Mouse (Mus musculus) layer of hippocampus, adult 11-12 months (tissue): ENCODE data around the gene H2-D1.
A peak's percentile ranks its signal among the peaks of the same experiment; 100 is the strongest.
"Not testable (repeated sequence)": the region's sequence is repeated elsewhere in the genome, so short reads cannot be mapped to it uniquely, and the experiment has no call there.

Experiments used
- DNase-seq: peaks from one replicate; pipeline ENCODE4 v3.0.0; 2022; ENCODE audit warnings: low spot score

H2-D1 gene

DNA sequence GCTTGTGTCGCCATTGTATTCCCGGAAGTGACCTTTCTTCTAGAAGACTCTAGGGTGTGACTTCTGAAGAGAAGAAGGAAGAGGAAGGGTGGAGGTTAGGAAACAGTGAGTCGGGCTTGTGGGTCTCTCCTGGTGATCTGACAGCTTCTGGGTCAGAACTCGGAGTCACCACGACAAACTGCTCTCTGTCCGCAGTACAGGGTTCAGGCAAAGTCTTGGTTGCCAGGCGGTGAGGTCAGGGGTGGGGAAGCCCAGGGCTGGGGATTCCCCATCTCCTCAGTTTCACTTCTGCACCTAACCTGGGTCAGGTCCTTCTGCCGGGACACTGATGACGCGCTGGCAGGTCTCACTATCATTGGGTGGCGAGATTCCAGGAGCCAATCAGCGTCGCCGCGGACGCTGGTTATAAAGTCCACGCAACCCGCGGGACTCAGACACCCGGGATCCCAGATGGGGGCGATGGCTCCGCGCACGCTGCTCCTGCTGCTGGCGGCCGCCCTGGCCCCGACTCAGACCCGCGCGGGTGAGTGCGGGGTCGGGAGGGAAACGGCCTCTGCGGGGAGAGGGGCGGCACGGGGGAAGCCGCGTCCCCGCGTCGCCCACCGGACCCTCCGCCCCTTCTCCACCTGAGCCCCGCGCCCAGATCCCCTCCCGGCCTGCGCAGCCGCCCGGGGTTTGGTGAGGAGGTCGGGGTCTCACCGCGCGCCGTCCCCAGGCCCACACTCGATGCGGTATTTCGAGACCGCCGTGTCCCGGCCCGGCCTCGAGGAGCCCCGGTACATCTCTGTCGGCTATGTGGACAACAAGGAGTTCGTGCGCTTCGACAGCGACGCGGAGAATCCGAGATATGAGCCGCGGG is at the start of gene H2-D1:
H2-D1 (plus strand) TSS at position 67 of the 859 bp plus-strand sequence.
- DNase-seq, result peak; percentile 98

DNA sequence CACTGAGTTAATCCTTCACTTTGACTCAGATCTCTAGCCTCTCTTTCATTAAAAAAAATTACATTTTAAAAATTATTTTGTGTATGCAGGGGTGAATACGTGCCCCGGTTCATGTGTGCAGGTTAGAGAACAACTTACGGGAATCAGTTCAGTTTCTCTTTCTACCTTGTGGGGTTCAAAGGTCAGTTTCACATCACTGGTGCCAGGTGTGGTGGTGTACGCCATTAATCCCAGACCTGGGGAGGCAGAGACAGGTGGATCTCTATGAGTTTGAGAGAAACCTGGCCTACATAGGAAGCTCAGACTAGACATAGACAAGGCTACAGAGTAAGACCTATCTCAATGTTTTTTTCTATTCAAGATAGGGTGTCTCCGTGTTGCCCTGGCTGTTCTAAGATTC is 49.5 kb upstream of the H2-D1 start:
- DNase-seq, result no peak

DNA sequence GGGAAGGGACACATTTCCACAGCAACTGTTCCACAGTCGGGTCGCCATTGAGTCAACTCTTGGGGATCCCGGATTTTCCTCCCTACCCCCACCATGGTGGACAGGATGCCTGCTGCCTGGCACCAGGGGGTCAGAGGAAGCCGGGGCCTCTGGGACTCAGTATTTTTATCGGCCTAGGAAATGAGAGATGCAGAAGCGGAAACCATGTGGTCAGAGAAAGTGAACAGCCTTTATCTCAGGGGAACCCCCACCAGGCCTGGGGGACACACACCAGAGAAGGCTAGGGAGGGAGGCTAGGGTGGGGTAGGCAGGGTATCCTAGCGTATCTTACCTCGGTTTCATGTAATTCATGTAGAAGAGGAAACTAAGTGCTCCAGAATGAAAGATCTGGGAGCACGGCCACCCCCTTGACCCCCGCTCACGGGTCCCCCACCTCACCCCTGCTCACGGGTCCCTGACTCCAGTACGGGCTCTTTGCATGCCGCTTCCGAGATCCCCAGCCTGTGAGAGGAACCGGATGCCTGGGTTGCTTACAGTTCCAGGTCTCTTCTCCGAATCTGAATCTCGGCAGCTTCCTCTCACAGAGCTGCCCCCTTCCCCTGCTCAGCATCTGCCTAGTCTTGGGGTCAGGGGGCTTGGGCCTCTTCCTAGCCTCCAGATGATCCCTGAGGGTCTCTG is 43.9 kb upstream of the H2-D1 start:
- no peak for DNase-seq

- DNase-seq, result peak; percentile 36
Measured at GRCm38 (mm10) chr17:35219601-35220041, 42.9 kb upstream of the H2-D1 start.

DNA sequence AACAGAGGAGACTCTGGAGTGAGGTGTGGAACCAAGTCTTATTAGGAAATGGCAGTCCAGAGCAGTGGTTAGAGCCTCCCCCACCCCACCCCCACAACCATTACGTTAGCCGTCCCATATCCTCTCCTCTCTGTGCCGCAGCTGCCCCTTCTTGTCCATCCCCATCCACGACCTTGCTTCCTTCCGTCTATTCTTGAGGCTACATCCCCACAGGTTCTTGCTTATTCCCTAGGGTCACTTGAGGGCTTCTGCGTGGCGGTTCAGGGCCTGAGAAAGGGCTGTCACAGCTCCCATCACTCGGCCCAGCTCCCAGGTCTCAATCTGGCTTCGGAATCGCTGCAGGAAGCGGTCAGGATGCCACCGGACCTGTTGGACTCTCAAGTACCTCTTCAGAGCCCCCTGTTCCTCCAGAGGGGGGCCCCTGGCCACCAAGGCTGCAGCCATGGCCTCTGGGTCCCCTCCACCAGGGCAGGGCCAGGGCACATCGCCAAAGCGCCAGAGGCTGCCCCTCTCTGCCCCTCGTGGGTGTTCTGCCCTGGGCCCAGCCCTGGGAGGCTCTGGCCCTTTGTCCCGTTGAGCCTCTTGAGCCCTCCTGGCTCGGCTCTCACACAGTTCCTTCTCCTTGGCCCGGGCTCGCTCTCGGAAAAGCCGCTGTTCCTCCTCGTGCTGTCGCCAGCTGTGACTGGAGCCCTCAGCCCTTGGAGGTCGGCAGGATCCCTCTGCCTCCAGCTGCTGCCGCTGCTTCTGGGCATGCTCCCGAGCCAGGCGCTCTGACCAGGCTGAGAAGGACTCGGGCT is 42.2 kb upstream of the H2-D1 start, which contains the start of gene Gm16181:
Gm16181 (plus strand) TSS at position 679 of the 797 bp plus-strand sequence.
- DNase-seq, result no peak

DNA sequence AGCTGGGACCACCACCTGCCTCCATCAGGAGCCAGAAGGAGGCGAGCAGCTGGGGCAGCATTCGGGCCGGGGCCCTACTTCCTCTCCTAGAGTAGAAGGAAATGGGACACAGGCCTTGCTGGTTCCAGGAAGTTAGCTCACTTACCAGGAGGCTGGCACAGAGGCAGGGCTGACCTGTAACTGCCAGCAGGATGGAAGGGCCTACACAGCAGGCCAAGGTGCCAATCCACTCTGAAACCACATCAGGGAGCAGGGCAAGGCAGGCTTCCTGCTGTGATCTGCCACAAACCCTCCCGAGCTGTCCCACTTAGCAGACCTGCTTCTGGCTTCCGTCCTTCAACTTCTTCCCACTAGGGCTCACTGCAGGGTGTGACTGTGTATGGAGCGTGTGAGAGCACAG is 40.2 kb upstream of the H2-D1 start:
- DNase-seq, result no peak

- DNase-seq, result no peak
Measured at GRCm38 (mm10) chr17:35224641-35225040, 37.9 kb upstream of the H2-D1 start.

- no peak for DNase-seq
Measured at GRCm38 (mm10) chr17:35225456-35225855, 37.1 kb upstream of the H2-D1 start.

GRCm38 (mm10) chr17:35226561-35227046 is 35.9 kb upstream of the H2-D1 start:
- no peak for DNase-seq

DNA sequence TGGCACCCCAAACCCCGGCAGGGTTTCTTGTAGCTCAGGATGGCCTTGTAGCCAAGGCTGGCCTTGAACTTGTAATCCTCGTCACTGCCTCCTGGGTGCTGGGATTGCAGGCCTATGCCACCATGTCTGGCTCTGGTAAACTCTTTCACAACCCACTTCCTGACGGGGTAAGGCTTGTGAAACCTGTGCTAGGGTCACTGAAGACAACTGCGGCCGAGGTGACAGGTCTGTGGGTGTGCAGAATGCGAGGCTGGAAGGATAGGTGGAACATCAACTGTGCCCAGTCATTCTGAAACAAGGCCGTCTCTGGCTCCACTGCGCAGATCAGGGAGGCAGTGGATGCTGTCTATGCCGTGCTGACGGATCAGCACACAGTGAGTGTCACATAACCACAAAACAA is 31.5 kb upstream of the H2-D1 start:
- no peak for DNase-seq

DNA sequence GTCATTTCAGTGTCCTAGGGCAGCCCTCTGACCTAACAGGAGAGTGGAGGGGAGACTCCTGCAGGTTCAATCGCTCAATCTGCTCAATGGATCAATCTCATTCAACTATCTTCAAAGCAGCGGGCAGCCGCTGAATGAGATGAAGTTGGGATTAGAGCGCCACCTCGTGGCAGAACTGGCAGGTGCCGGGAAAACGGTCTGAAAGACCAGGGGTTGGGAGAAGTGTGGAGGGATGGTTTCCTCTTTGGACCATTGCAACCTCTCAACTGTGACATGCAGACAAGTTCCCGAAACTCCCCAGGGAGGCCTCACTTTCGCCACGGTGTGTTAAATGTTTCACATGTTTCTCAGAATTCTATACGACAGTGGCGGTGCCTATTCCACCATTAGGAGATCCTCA is 30.5 kb upstream of the H2-D1 start:
- DNase-seq, result peak; percentile 88

DNA sequence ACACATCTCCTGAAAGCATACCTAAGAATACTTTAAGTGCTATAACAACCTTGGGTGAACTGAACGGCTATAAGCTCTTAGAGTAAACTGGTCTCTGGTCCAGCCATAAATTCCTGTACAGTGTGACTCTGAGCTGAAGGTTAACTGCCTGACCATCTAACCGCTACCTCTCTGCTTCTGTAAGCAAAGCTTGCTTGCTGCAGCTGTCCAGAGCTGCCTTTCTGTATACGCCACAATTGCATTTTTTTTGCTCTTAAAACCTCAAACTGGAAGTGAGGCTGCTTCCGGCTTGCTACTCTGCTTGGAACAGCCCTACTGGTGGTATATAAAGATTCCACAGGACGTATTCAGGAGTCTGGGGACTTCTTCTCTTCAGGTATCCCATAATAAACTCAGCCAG is 29.9 kb upstream of the H2-D1 start:
- no peak for DNase-seq

DNA sequence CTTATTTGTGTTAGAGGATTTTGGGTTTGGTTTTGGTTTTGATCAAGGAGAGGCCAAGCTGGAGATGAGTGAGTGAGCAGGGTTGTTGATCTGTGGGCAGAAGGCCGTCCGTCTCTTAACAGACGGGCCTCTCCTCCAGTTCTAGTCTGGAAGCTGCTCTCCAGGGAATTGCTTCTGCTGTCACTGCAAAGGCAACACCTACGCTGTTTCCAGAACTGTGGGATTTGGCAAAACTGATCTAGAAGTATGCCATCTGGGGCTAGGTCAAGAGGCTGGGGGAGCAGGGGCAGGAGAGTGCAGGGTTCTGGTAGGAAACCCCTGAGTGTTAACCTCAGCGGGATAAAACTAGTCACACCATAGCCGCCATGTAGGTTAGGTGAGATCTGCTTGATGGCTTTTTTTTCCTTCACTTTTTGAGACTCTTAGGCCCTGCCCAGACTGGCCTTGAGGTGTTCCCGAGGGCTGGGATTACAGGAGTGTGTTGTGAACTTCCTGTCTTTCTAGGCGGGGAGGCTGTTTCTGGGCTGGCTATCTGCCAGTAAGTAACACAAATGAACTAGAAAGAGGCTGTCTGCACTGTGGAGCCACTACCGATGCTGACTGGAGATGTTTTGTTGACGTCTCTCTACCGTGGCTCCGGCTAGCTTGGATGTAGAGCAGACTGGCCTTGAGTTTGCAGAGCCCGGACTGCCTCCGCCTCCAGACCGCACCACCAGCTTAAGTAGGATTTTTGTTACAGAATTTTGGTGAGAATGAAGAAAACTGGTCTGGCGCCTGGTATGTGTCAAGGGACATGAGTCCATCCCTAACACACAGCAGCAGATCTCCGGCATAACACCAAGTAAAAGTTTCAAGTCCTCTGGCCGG is 29.2 kb upstream of the H2-D1 start, which contains the start of gene Atp6v1g2:
Atp6v1g2 (plus strand) TSS at position 547 of the 867 bp plus-strand sequence.
- no peak for DNase-seq

DNA sequence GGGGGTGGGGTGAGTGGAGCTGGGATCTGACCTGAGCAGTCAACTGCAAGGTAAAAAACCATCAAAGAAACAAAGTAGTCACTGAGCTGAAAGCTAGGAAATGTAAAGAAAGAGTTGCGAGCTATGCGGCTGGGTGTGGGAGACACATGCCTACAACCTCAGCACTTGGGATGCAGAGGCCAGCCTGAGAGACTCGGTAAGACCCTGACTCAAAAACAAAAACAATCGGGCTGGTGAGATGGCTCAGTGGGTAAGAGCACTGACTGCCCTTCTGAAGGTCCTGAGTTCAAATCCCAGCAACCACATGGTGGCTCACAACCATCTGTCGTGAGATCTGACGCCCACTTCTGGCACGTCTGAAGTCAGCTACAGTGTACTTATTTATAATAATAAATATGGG is 28.4 kb upstream of the H2-D1 start:
- DNase-seq, result not testable (repeated sequence)

- peak; percentile 46 for DNase-seq
Measured at GRCm38 (mm10) chr17:35234903-35235302, 27.6 kb upstream of the H2-D1 start.

- peak; percentile 95 for DNase-seq
Measured at GRCm38 (mm10) chr17:35235614-35236389, 26.7 kb upstream of the H2-D1 start, which contains the start of gene Nfkbil1. TSS of gene Nfkbil1 (minus strand) at chr17:35235792.

DNA sequence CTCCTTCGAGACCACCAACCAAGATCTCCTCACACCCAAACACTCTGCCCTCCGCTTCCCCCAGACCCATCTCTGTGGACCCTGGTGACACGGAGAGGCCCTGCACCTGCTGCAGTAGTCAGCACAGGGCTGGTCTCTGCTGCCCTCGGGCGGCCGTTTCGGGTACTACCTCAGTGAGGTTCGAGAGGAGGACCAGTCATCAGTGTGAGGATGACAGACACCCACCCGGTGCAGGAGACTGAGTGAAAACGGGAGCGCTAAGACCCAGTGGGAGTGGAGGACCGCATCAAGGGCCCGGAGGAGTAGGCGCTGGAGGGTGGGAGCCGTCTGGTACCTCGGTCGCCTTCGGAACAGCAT is 26.2 kb upstream of the H2-D1 start:
- peak; percentile 99 for DNase-seq

GRCm38 (mm10) chr17:35236996-35237395 is 25.5 kb upstream of the H2-D1 start:
- peak; percentile 39 for DNase-seq

GRCm38 (mm10) chr17:35237504-35237903 is 25.0 kb upstream of the H2-D1 start:
- DNase-seq, result no peak

- DNase-seq, result no peak
Measured at GRCm38 (mm10) chr17:35239700-35240099, 22.8 kb upstream of the H2-D1 start.
